Mouse (Mus musculus) stomach, postnatal 0 days (tissue): ENCODE results near the gene Med19. TPM values are rescaled to one million over a fixed set of nuclear protein-coding genes. Genes with fewer than 3 reads are reported as not detected.

Source experiments
- ATAC-seq: fragments of 200-750 bp; cut with Nextera tagmentation; 2 replicates; pipeline ENCODE4 v1.8.0; 2017; ENCODE audit not compliant: low FRiP score, low TSS enrichment
- DNase-seq: peaks from one replicate; pipeline ENCODE4 v3.0.0-alpha.2; 2016; ENCODE audit warnings: low spot score
- H3K27ac ChIP-seq: fragments of 300-500 bp; sonication (generic); replicated peaks from 2 replicates; pipeline ENCODE4 v1.5.1; 2014; ENCODE audit warnings: mild to moderate bottlenecking, control low read depth
- H3K27me3 ChIP-seq: fragments of 300-500 bp; sonication (generic); 2 replicates; pipeline ENCODE4 v1.6.1; 2014; ENCODE audit warnings: low read length; ENCODE audit not compliant: control insufficient read depth, insufficient read depth
- H3K36me3 ChIP-seq: fragments of 300-500 bp; sonication (generic); 2 replicates; pipeline ENCODE4 v1.6.1; 2014; ENCODE audit warnings: low read length, mixed read lengths; ENCODE audit not compliant: control insufficient read depth, insufficient read depth
- H3K4me1 ChIP-seq: fragments of 300-500 bp; sonication (generic); replicated peaks from 2 replicates; pipeline ENCODE4 v1.6.1; 2014; ENCODE audit warnings: antibody characterized with exemption; ENCODE audit not compliant: control insufficient read depth, insufficient read depth
- H3K4me2 ChIP-seq: fragments of 300-500 bp; sonication (generic); replicated peaks from 2 replicates; pipeline ENCODE4 v1.6.1; 2014; ENCODE audit warnings: low read depth, mild to moderate bottlenecking, control low read depth, moderate library complexity
- H3K4me3 ChIP-seq: fragments of 300-500 bp; sonication (generic); 2 replicates; pipeline ENCODE4 v1.5.1; 2014; ENCODE audit warnings: low read depth, low read length, control low read depth
- H3K9ac ChIP-seq: fragments of 300-500 bp; sonication (generic); 2 replicates; pipeline ENCODE4 v1.6.1; 2014; ENCODE audit warnings: mild to moderate bottlenecking, low read length, control low read depth, mixed read lengths
- H3K9me3 ChIP-seq: fragments of 300-500 bp; sonication (generic); 2 replicates; pipeline ENCODE4 v1.6.1; 2016; ENCODE audit warnings: low read length; ENCODE audit not compliant: control insufficient read depth
- CTCF ChIP-seq: IDR thresholded peaks from 2 replicates; pipeline ENCODE4 v1.5.1; 2016; ENCODE audit warnings: antibody characterized with exemption, low read depth, mild to moderate bottlenecking, moderate library complexity
- EP300 ChIP-seq: optimal IDR thresholded peaks from 2 replicates; pipeline ENCODE3; 2016; ENCODE audit warnings: antibody characterized with exemption
- WGBS: fragments of 180-500 bp; shearing (Covaris S2); extraction: QIAGEN DNeasy Blood & Tissue Kit; methylation state at CpG from one replicate; pipeline ENCODE4 v1.1.7; 2014; 5-methylcytosine and 5-hydroxymethylcytosine counted together
- polyA plus RNA-seq: library from polyadenylated mRNA; unstranded; fragments of >200 nt; fragmentation: Nextera tagmentation; extraction: Ambion mirVana; gene quantifications from 2 replicates; pipeline ENCODE4 v1.2.1, GENCODE M21; 2015

The Med19 gene
- polyA plus RNA-seq, 1 experiment from 2014 or later, result 18.2 TPM

GRCm38 (mm10) chr2:84688080-84688844, 10.1 kb downstream of the Med19 start:
- DNase-seq (no peak), ATAC-seq (no peak)
- TF ChIP-seq CTCF (no peak), EP300 (no peak)
- WGBS, result 71% methylated on average over 2 of the region's 2 CpGs
- Histone ChIP-seq H3K9me3 (no peaks in the 10 kb centered on the region), H3K4me1 (no peaks in the 10 kb centered on the region), H3K9ac (no peak overlapping the region), H3K27ac (no peak overlapping the region), H3K4me3 (no peak overlapping the region), H3K27me3 (no peaks in the 10 kb centered on the region), H3K4me2 (no peak overlapping the region), H3K36me3 (peaks cover 35% of the 10 kb centered on the region)

DNA sequence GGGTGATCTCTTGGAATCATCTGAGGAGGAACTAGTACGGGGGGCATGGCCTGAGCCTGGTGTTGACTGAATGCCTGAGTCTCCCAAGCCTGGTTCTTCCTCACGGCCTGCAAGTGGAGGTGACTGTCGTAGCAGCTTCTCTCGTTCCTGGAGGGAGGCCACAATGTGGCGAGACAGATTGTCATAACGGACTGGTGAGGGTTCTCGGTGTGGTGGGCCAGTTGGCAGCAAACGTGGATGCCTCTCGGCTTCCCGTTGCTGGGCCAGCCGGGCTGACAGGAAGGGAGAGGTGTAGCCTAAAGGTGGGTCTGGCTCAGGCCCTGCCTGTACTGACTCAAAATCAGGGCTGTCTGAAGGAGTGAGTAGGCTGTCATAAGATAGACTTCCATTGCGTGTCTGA, 11.8 kb downstream of the Med19 start:
- Histone ChIP-seq H3K9me3 (no peaks in the 10 kb centered on the region), H3K4me3 (no peak overlapping the region), H3K27ac (no peak overlapping the region), H3K36me3 (peaks cover 40% of the 10 kb centered on the region), H3K4me1 (no peaks in the 10 kb centered on the region), H3K9ac (no peak overlapping the region), H3K27me3 (no peaks in the 10 kb centered on the region), H3K4me2 (no peak overlapping the region)
- 86% methylated on average over 12 of the region's 12 CpGs for WGBS
- no peak for DNase-seq
- no peak for ATAC-seq
- TF ChIP-seq EP300 (no peak), CTCF (no peak)

DNA sequence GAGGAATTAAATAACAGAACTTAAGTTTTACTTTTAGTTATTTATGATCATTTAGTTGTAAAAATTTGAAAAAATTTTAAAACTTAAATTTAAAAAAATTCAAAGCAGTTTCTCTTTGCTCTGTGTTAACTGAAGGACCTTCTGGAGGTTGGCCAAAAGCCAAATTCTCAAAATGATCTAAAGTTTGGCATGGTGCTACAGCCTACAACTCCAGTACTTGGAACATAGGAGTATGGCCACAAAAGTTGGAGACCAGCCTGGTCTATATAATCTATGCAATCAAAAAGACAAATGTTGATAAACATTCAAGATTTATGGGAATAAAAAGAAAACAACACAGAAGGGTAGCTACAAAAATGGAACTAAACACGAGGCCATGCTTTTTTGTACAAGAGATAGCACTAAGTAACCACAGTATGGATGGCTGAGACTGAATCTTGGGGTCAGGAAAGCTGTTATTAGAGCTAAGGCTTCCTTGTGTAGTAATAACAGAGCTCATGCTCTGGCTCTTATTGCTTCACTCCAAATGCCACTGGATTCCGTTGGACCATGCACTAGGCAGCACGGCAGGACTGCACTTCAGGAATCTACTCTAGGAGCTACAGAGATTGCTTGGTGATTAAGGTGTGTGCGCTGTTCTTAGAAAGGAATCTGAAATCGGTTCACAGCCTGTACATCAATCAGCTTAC, 16.9 kb downstream of the Med19 start:
- no peak for DNase-seq

GRCm38 (mm10) chr2:84703497-84703896, 25.3 kb downstream of the Med19 start:
- ATAC-seq, result no peak

More for the DNA sequence above, 16.9 kb downstream of the Med19 start:
- Histone ChIP-seq H3K4me1 (no peaks in the 10 kb centered on the region), H3K27me3 (no peaks in the 10 kb centered on the region), H3K27ac (no peak overlapping the region), H3K4me3 (no peak overlapping the region), H3K9ac (no peak overlapping the region), H3K9me3 (no peaks in the 10 kb centered on the region), H3K36me3 (peaks cover 16% of the 10 kb centered on the region), H3K4me2 (no peak overlapping the region)
- TF ChIP-seq EP300 (no peak), CTCF (no peak)
- ATAC-seq, result no peak
- WGBS, result 60% methylated on average over 5 of the region's 5 CpGs

GRCm38 (mm10) chr2:84704329-84704728, 26.1 kb downstream of the Med19 start:
- Histone ChIP-seq H3K4me2 (no peak overlapping the region), H3K27me3 (no peaks in the 10 kb centered on the region), H3K9me3 (no peaks in the 10 kb centered on the region), H3K27ac (peak overlapping the region; percentile 77), H3K36me3 (no peaks in the 10 kb centered on the region), H3K4me3 (no peak overlapping the region), H3K9ac (no peak overlapping the region), H3K4me1 (no peaks in the 10 kb centered on the region)
- DNase-seq, result no peak
- TF ChIP-seq EP300 (no peak), CTCF (no peak)
- ATAC-seq, result peak; percentile 88
- 75% methylated on average over 5 of the region's 5 CpGs for whole genome bisulfite sequencing

More at GRCm38 (mm10) chr2:84703497-84703896, 25.3 kb downstream of the Med19 start:
- no peak overlapping the region for H3K9ac ChIP-seq
- no peaks in the 10 kb centered on the region for H3K36me3 ChIP-seq
- no peak overlapping the region; the same call in 1 of the 2 replicates for H3K27ac ChIP-seq
- 79% methylated on average over 1 of the region's 1 CpGs for WGBS
- TF ChIP-seq CTCF (no peak), EP300 (no peak)
- no peaks in the 10 kb centered on the region for H3K27me3 ChIP-seq
- H3K9me3 ChIP-seq, result no peaks in the 10 kb centered on the region
- no peaks in the 10 kb centered on the region for H3K4me1 ChIP-seq
- H3K4me3 ChIP-seq, result no peak overlapping the region
- no peak for DNase-seq
- no peak overlapping the region for H3K4me2 ChIP-seq

GRCm38 (mm10) chr2:84705295-84705694, 27.1 kb downstream of the Med19 start:
- Histone ChIP-seq H3K4me3 (no peak overlapping the region), H3K9ac (no peak overlapping the region), H3K4me1 (no peaks in the 10 kb centered on the region), H3K27me3 (no peaks in the 10 kb centered on the region), H3K36me3 (peaks cover 2% of the 10 kb centered on the region; the same call in 1 of the 2 replicates), H3K9me3 (no peaks in the 10 kb centered on the region), H3K27ac (peak overlapping the region; percentile 77), H3K4me2 (0 out of 2 replicates have a peak overlapping the region, but pooled peaks have one; percentile 23)
- no peak for DNase-seq
- no peak for TF ChIP-seq EP300
- no peak for TF ChIP-seq CTCF
- peak; percentile 75 for ATAC-seq
- WGBS, result 67% methylated on average over 1 of the region's 1 CpGs
